Mouse (Mus musculus) gastrocnemius, postnatal 4 days (tissue): ENCODE measurements around the gene Erf. TPM values are rescaled to one million over a fixed set of nuclear protein-coding genes. Genes with fewer than 3 reads are reported as not detected.

Experiments
- DNase-seq, 2 experiments: peaks; one replicate each; pipeline ENCODE4 v3.0.0; 2021 to 2022; ENCODE audit warnings: low spot score in 2 of 2, mixed read lengths in 2 of 2
- total RNA-seq, 2 experiments: library from RNA; stranded (reverse); gene quantifications; 2 replicates each; pipeline ENCODE4 v1.2.3; 2021

The Erf gene
- total RNA-seq, 2 experiments from 2014 or later: 32.7 to 34.6 TPM

GRCm38 (mm10) chr7:25281734-25282601 is 31.4 kb upstream of the Erf start:
- DNase-seq: peak; percentile 99

DNA sequence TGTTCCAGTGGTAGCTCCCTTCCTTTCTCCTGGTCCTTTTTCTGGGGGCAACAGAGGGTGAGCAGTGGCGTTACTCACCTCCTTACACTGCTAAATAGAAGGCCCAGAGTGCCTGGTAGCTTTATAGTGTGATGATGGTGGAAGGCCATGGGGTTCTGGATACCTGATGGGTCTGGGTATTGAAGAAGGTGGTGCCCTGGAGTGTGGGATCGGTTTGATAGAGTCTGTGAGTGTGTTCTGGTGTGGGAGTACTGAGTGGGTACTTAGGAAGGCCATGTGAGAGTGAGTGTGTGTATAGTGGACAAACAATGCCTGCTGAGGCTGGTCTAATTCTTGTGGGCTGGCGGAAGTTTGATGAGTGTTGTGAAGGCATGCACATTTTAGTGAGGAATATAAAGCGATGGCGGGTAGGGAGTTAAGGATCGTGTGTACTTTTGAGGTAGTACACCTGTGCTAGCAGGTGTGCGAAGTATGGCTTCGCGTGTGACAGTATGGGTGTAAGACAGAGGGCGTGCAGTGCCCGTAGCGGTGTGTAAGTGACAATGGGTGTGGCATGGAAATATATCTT is 30.7 kb upstream of the Erf start:
- no peak for DNase-seq

DNA sequence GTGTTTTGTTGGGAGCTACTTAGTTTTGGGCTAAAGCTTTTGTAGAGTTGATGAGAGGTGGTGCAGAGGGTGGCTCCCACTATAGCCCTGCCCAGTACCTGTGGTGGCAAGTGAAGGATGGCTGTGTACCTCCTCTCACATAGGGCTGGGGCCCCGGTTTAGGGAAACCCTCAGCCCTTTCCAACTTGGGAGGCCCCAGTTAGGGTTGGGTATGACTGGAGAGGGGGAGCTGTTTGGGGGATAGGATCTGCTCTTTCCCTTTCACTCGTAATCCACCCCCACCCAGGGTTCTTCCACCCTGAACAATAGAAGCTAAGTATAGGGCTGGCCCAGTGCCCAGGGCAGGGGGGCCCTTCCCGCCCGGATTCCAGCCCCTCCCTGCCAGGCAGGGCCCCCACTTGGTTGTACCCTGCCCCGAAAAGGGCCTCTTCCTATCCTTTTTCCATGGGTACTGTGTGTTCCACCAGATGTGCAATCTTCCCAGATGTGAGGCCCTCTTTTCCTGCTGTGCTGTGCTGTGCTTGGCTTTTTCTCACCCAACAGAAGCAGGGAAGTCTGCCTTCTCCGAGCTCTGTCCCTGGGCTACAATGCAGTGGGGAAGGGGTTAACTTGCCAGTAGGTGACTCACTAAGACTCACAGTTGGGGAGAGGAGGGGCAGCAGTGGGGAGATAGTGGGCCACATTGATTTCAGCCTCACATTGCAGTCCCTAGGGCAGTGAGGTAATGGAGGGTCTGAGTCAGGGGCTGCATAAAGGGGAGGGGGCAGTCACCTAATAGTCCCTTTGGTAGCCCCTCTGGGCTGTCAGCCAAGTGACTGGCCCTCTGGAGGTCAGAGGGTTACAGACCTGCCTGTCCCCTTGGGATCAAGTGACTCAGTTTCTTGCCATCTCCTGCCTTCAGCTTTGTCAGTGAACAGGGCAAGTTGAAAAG is 29.6 kb upstream of the Erf start:
- DNase-seq: peak in 1 of 2 experiments; percentile 64

DNA sequence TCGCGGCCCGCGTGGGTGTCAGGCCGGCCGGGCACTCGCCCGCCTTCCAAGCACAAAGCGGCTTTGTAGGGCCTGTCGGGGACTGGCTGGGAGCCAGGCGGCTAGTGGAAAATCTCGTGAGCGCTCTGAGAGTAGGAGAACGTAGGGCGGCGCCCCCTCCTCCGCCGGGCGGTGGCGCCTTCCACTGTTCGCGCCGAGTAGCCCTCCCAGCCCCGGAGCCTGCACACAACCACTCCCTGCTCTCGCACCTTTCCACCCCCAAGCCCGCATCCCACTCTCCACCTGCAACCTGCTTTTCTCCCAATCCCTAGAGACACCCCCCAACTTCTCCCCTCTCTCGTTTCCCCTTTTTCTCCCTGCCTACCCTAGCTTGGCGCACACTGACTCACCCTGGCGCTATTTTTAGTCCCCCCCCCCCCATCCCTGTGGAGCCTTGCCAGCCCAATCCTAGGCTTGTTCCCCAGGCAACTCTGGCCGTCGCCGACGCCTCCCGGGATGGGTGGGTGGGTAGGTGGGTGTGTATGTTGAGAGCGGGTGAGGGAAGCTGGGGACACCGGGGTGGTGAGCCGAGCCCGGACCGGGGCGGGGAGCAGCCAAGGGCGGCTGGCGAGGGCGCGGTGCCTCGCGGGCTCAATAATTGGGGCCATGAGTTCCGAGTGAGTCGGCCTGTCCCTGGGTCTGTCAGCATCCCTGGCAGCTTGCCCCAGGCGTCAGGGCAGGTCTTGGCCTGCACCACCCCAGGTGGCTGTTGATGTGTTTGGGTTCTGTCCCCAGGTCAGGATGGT is 28.7 kb upstream of the Erf start:
- DNase-seq: peak; percentile 86 to 92

DNA sequence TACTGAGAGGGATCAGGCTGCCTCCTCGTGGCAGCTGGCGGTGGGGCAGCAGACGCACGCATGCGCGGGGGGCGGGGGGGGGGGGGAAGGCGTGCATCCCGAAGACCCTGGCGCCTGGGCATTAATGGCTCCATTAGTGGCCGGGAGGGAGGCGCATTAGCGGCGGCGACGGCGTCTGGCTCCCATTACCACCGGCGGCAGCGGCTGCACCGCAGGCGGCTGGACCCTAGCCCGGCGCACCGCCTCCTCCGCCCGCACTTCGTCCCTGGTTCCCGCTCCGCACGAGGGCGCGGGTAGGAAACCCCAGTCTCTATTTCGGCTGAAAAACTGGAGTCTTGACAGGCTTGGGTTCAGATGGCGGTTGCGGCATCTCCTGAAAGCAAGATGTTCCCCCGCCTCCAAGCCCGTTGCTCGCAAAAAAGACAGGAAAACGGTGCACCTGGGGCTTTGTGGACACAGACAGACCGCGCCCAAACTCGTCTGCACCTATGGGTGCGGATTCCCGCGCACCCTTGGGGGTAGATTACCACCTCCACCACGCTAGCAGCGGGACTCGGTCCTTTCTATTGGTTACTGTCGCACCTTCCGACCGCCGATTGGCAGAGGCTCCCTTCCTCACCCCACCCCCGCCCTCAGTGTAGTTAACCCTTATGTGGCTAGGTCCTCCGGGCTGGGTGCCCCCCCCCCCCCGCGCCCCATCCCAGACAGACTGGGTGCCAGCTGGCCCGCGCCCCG is 27.9 kb upstream of the Erf start:
- DNase-seq: peak in 1 of 2 experiments; percentile 77

DNA sequence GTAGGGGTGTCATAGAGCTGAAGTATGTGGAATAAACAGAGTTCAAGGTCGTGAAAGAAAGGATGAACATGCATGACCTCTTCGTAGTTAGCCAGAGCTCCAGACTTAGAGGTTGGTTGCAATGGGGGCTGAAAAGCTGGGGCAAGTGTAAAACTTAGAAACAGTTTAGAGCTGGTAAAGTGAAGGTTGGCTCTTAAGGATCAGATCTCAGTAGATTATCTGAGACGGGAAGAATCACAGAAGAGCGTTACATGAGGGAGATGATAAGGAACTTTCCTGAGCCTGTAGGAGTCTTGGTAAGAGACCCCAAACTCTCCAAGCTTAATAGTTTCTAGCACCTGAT is 27.4 kb upstream of the Erf start:
- no peak for DNase-seq

GRCm38 (mm10) chr7:25277405-25277804 is 26.8 kb upstream of the Erf start:
- DNase-seq: no peak

DNA sequence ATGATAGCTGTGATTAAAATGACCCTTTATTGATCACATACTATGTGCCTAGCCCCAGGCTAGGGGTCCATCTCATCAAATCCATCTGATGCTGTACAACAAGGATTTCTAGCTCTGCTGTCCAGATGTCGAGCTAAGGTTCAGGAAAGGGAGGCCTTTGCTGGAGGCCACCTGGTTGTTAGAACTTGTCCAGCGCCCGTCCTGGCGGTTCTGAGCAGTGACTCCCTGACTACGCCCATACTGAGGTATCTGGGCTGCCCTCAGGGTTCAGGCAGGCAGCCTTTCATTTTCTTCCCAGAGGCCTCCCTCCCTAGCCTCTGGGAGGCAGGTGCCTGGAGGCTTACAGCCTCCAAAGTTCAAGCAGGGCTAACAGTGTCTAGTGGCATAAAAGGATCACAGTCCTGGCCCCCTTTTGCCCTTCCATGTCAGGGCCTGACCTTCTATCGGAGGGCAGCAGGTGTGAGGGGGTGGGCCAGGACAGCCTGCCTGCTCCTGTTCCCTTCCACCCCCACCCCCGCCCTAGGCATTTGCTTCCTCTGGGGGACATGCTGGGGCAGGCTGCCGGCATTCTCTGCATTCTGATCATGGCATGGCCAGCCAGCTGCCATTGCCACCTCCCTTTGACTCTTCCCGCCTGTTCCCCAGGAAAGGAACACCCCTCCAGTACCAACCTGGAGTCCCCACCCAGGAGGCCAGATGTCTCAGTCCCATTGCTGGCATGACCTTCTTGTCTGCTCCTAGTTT is 25.2 kb upstream of the Erf start:
- no peak for DNase-seq

- no peak for DNase-seq
Measured at GRCm38 (mm10) chr7:25274996-25275395, 24.4 kb upstream of the Erf start.

DNA sequence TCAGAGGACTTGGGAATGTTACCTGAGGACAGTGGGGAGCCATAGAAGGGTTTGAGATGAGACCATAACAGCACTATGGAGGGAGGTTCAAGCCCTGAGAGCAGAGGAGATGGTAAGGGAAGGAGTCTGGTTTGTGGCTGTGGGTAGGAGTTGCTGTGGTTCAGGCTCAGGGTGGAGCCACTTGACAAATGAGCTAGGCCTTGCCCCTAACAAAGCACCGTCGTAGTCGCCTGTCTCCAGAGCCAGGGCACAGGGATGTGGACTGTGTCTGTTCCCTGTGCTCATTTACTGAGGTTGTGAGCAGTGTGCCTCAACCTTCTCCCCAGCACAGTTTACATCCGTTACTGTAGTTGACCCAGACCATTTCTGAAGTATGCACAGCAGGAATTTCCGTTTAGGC is 24.0 kb upstream of the Erf start:
- DNase-seq: no peak

DNA sequence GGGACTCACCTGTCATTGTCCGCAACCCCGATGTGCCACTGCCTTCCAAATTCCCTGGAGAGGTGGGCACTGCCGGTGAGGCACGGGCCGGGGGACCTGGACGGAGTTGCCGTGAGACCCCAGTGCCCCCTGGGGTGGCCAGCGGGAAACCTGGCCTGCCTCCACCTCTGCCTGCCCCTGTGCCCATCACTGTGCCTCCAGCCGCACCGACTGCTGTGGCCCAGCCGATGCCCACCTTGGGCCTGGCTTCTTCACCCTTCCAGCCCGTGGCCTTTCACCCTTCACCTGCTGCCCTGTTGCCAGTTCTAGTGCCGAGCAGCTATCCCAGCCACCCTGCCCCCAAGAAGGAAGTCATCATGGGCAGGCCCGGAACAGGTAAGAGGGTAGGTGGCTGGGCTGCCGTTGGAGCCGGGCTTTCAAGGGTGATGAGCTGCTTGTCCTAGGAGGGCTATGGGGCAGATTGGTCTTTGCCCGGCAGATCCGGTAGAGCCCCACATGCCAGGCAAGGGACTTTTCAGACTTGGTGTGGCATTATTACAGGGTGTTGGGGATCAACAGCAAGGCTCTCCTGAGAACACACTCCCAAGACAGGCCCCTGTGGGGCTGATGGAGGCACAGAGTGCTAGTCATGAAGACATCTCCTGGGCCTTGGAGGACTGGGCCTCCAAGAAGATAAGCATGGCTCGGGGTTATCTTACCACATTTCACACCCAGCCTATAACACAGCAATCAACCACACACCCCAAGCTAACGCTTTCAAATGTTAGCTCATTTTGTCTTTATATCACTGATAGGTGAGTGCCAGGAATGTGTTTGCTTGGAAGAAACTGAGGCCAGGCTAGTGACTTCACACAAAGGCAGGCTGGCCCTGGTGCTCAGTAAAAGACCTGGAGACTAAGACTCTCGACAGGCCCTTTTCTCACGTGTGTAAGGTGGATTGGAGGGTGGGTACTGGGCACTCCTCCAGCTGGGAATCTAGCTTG is 23.0 kb upstream of the Erf start:
- DNase-seq: peak in 1 of 2 experiments; percentile 17

- peak in 1 of 2 experiments; percentile 16 for DNase-seq
Measured at GRCm38 (mm10) chr7:25272445-25273258, 22.1 kb upstream of the Erf start.

DNA sequence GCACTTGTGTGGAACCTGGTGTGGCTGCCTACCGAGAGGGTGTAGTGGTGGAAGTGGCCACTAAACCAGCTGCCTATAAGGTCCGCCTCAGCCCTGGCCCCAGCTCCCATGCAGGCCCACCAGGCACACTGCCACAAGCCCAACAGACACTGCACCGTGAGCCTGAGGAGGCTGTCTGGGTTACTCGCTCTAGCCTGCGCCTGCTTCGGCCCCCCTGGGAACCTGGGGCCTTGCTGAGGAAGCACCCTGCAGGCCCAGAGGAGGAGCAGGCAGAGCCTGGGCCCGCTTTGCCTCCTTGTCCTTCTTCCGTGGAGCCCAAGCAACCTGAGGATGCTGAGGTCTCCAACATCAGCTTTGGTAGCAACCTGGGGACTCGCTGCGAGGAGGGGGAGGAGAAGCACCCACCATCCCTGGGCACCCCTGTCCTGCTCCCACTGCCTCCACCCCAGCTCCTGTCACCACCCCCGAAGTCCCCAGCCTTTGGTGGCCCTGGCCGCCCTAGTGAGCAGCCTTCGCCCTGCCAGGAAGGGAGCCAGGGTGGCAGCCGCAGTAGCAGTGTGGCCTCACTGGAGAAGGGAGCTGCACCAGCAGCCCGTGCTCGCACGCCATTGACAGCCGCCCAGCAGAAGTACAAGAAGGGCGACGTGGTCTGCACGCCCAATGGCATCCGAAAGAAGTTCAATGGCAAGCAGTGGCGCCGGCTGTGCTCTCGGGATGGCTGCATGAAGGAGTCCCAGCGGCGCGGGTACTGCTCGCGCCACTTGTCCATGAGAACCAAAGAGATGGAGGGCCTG is 21.3 kb upstream of the Erf start:
- DNase-seq: no peak

DNA sequence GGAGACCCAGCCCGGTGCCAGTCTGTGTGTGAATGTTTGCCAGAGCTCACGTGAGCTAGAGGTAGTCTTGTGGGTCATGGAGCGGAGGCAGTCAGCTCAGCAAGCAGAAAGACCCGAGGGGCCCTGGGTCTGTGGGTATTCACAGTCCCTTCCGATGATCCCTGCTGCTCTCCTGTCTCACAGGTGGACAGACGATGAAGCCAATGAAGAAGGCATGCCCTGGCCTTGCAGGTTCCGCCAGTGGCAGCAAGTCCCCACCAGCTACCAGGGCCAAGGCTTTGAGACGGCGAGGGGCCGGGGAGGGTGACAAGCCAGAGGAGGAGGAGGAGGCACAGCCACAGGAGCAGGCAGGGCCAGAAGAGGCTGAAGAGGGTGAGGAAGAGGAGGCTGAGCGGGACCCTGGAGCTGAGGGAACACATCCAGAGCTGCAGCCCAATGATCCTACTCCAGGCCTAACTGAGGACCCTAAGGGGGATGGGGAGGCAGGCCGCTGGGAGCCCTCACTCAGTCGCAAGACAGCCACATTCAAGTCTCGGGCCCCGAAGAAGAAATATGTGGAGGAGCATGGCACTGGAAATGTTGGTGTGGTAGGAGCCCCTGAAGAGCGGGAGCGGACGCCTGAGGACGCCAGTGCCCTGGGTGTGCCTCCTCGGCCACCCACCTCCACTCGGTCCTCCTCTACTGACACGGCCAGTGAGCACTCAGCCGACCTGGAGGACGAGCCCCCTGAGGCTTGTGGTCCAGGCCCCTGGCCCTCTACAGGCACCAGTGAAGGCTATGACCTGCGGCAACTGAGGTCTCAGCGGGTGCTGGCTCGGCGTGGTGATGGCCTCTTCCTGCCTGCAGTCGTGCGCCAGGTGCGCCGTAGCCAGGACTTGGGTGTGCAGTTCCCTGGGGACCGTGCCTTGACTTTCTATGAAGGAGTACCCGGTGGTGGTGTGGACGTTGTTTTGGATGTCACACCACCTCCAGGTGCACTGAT is 20.4 kb upstream of the Erf start:
- no peak for DNase-seq

- DNase-seq: peak; percentile 11 to 16
Measured at GRCm38 (mm10) chr7:25269545-25270271, 19.1 kb upstream of the Erf start.
